Mouse (Mus musculus): ENCODE results near the gene Aldh3a1. TPM values are rescaled to one million over a fixed set of nuclear protein-coding genes. Genes with fewer than 3 reads are reported as not detected.

Gene Aldh3a1
- polyA plus RNA-seq, 1 experiment from 2014 or later: 3.4 TPM

DNA sequence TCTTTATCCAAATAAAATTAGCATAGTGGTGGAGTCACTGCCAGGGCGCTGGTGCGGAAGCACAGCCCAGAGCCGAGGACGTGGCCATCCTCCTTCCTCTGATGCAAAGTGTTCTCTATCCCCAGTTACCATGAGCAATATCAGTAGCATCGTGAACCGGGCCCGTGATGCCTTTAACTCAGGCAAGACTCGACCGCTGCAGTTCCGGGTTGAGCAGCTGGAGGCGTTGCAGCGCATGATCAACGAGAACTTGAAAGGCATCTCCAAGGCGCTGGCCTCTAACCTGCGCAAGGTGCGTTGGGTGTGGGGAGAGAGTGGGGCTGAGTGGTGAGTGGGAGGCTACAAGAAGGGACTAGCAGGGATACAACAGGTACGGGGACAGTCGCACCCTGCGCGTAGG lies 4.8 kb downstream of the Aldh3a1 start:
- no peak overlapping the region for H3K4me2 ChIP-seq (replicated peaks; ENCODE audit: low read depth)
- H3K27ac ChIP-seq (replicated peaks): no peak overlapping the region
- no peaks in the 10 kb centered on the region for H3K27me3 ChIP-seq (ENCODE audit: control insufficient read depth, insufficient read depth, low read length)
- no peak overlapping the region for H3K9ac ChIP-seq (ENCODE audit: low read length)
- peak; percentile 68 for DNase-seq (ENCODE audit: low spot score)
- no peak overlapping the region for H3K4me3 ChIP-seq (ENCODE audit: low read depth, low read length)
- H3K36me3 ChIP-seq (ENCODE audit: control insufficient read depth, insufficient read depth, low read length): no peaks in the 10 kb centered on the region
- ATAC-seq (ENCODE audit: low FRiP score, low TSS enrichment): 0 out of 2 replicates have a peak, but pooled peaks have one; percentile 11
- no peaks in the 10 kb centered on the region for H3K9me3 ChIP-seq (ENCODE audit: control insufficient read depth, low read length)
- no peak for TF ChIP-seq EP300 (optimal IDR thresholded peaks at IDR 0.05)
- peak; percentile 61 for TF ChIP-seq CTCF (IDR thresholded peaks at IDR 0.05; ENCODE audit: low read depth)
- 42% methylated on average over 20 of the region's 20 CpGs for whole genome bisulfite sequencing
- no peaks in the 10 kb centered on the region for H3K4me1 ChIP-seq (replicated peaks; ENCODE audit: control insufficient read depth, insufficient read depth)

DNA sequence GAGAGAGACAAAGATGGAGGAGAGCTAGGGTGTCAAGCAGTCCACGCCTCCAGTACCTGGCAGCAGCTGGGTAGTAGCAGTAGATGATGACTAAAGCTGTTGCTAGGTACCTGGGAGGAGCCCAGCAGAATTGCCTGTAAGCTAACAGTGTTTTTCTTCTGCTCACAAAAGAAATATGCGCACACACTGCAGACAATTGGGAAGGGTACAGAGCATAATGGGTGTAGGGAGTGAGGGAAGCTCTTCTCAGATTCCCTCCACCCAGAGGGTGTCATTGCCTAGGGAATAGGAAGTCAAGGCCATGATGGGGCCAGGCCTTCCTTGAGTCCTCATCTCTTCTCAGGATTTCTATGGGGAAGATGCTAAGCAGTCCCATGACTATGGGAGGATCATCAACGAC lies 8.6 kb downstream of the Aldh3a1 start:
- Histone ChIP-seq H3K27me3 (ENCODE audit: control insufficient read depth, insufficient read depth, low read length) (no peaks in the 10 kb centered on the region), H3K27ac (replicated peaks) (no peak overlapping the region), H3K4me2 (replicated peaks; ENCODE audit: low read depth) (no peak overlapping the region), H3K4me3 (ENCODE audit: low read depth, low read length) (no peak overlapping the region), H3K9ac (ENCODE audit: low read length) (no peak overlapping the region), H3K4me1 (replicated peaks; ENCODE audit: control insufficient read depth, insufficient read depth) (no peaks in the 10 kb centered on the region), H3K9me3 (ENCODE audit: control insufficient read depth, low read length) (no peaks in the 10 kb centered on the region), H3K36me3 (ENCODE audit: control insufficient read depth, insufficient read depth, low read length) (no peaks in the 10 kb centered on the region)
- ATAC-seq (ENCODE audit: low FRiP score, low TSS enrichment) (no peak), DNase-seq (ENCODE audit: low spot score) (no peak)
- no peak for TF ChIP-seq CTCF (IDR thresholded peaks at IDR 0.05; ENCODE audit: low read depth)
- TF ChIP-seq EP300 (optimal IDR thresholded peaks at IDR 0.05): no peak
- WGBS: 77% methylated on average over 3 of the region's 3 CpGs

DNA sequence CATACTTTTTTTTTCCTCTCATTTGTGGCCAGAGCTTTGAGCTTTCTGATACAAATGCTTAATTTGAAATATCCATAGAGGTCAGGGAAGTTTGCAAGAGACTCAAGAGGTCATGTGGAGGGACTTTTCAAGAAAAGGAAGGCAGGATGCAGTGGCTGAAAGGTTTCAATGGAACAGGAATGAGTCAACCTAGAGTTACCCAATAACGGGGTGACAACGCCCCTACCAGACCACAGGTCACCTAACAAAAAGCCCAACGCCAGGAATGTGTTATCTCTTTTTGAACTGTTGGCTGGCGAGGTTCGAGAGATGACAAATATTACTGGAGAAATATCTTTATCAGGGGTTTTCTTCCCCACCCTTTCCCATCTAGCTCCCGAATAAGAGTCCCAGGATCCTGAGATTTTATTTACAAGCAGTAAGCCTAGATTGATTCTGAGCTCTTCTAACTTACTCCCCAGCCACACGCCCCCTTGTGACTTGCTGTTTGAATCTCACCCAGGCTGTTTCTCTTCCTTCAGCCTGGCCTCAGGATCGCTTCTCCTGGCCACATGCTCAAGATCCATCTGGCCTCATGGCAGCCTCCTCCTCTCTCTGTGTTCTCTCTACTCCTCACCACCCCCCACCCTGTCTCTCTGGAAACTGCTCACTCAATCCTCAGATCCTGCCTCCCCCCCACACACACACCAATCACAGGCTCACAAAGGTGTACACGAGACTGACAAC lies 13.0 kb downstream of the Aldh3a1 start:
- Histone ChIP-seq H3K9ac (ENCODE audit: low read length) (no peak overlapping the region), H3K9me3 (ENCODE audit: control insufficient read depth, low read length) (no peaks in the 10 kb centered on the region), H3K36me3 (ENCODE audit: control insufficient read depth, insufficient read depth, low read length) (no peaks in the 10 kb centered on the region), H3K27me3 (ENCODE audit: control insufficient read depth, insufficient read depth, low read length) (no peaks in the 10 kb centered on the region), H3K27ac (replicated peaks) (no peak overlapping the region), H3K4me1 (replicated peaks; ENCODE audit: control insufficient read depth, insufficient read depth) (no peaks in the 10 kb centered on the region), H3K4me2 (replicated peaks; ENCODE audit: low read depth) (no peak overlapping the region), H3K4me3 (ENCODE audit: low read depth, low read length) (no peak overlapping the region)
- ATAC-seq (ENCODE audit: low FRiP score, low TSS enrichment): peak; percentile 58; the same call in 1 of the 2 replicates
- peak; percentile 56 for DNase-seq (ENCODE audit: low spot score)
- 36% methylated on average over 9 of the region's 9 CpGs for WGBS
- TF ChIP-seq EP300 (optimal IDR thresholded peaks at IDR 0.05) (no peak), CTCF (IDR thresholded peaks at IDR 0.05; ENCODE audit: low read depth) (peak; percentile 58)

DNA sequence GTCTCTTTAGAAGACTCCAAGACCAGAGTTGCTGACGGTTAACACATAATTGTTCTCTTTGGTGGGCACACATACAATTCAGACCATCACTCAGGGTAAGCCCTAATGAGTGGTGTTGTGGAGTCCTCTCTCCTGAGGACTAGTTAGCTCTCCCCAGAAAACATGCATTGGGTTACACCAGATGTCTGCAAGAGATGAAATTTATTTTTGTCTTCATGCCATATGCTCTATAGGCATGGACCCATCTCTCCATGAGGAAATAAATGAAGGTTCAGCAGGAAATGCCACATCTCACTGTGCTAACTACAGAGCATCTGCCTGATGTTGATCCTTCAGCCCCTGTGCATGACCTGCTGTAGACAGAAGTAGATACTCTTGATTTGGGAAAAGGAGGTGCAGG lies 14.7 kb downstream of the Aldh3a1 start:
- no peak for DNase-seq (ENCODE audit: low spot score)
- Histone ChIP-seq H3K4me3 (ENCODE audit: low read depth, low read length) (no peak overlapping the region), H3K36me3 (ENCODE audit: control insufficient read depth, insufficient read depth, low read length) (no peaks in the 10 kb centered on the region), H3K27me3 (ENCODE audit: control insufficient read depth, insufficient read depth, low read length) (no peaks in the 10 kb centered on the region), H3K9ac (ENCODE audit: low read length) (no peak overlapping the region), H3K4me1 (replicated peaks; ENCODE audit: control insufficient read depth, insufficient read depth) (peaks cover 4% of the 10 kb centered on the region; the same call in 1 of the 2 replicates), H3K4me2 (replicated peaks; ENCODE audit: low read depth) (no peak overlapping the region), H3K27ac (replicated peaks) (no peak overlapping the region), H3K9me3 (ENCODE audit: control insufficient read depth, low read length) (no peaks in the 10 kb centered on the region)
- 84% methylated on average over 1 of the region's 1 CpGs for WGBS
- TF ChIP-seq EP300 (optimal IDR thresholded peaks at IDR 0.05) (no peak), CTCF (IDR thresholded peaks at IDR 0.05; ENCODE audit: low read depth) (no peak)
- no peak for ATAC-seq (ENCODE audit: low FRiP score, low TSS enrichment)

DNA sequence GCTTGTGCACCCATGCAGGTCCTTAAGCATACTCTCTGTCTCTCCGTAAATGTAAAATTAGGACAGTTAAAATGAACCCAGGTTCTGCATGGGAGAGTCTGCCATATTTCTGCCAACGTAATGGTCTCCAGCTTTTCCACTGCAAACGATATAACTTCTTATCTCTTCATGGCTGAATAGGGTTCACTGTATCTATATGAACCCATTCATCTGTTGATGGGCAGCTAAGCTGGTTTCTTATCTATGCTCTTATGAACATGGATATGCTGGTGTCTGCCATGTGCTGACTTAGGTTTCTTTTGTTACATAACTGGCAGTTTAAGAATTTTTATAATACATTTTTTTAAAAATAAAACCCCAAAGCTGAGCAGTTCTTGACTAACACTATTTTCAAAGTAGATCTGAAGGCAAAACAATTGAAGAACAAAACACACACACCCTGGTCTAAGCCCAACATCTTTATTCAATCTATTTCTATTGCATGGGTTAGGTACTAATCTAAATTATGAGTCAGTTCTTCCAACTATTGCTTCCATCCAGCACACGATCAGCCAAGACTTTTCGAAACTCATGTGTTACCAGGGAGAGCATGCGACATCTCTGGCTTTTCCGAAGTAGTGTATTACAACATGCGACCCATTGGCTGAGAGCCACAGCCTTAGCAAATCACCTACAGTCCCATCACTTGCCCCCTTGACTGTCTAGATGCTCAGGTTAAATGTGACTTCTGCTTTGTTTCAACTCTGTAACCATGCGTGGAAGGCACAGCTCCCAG lies 15.8 kb downstream of the Aldh3a1 start:
- no peak overlapping the region for H3K9ac ChIP-seq (ENCODE audit: low read length)
- ATAC-seq (ENCODE audit: low FRiP score, low TSS enrichment) (no peak), DNase-seq (ENCODE audit: low spot score) (no peak)
- H3K9me3 ChIP-seq (ENCODE audit: control insufficient read depth, low read length): no peaks in the 10 kb centered on the region
- H3K4me3 ChIP-seq (ENCODE audit: low read depth, low read length): no peak overlapping the region
- H3K27me3 ChIP-seq (ENCODE audit: control insufficient read depth, insufficient read depth, low read length): no peaks in the 10 kb centered on the region
- no peaks in the 10 kb centered on the region for H3K36me3 ChIP-seq (ENCODE audit: control insufficient read depth, insufficient read depth, low read length)
- H3K4me1 ChIP-seq (replicated peaks; ENCODE audit: control insufficient read depth, insufficient read depth): peaks cover 4% of the 10 kb centered on the region; the same call in 1 of the 2 replicates
- no peak overlapping the region for H3K27ac ChIP-seq (replicated peaks)
- H3K4me2 ChIP-seq (replicated peaks; ENCODE audit: low read depth): no peak overlapping the region
- TF ChIP-seq EP300 (optimal IDR thresholded peaks at IDR 0.05): no peak
- WGBS: 76% methylated on average over 9 of the region's 9 CpGs

DNA sequence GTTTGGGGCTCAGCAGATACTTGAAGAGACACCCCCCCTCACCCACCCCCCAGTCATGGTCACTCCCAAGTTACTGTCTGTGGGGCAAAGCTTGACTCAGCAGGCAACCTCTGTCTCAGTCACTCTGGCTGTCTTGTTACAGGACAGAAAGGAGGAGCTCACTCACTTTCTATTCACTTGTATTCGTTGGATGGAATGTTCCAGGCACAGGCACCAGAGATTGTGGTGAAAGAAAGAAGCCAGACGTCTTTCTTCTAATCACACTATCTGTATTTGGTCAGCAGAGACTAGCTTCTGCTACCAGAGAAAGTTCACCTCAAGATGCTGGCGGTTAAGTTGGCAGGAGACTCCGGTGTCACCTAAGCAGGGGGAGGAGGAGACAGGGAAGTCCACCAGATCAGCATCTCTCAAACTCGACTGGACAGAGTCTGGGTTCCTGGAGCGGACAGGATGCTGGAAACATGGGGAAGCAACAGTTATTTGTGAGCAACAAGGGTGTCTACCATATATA lies 17.0 kb downstream of the Aldh3a1 start:
- no peak for DNase-seq (ENCODE audit: low spot score)
- Histone ChIP-seq H3K9me3 (ENCODE audit: control insufficient read depth, low read length) (no peaks in the 10 kb centered on the region), H3K4me1 (replicated peaks; ENCODE audit: control insufficient read depth, insufficient read depth) (peaks cover 4% of the 10 kb centered on the region; the same call in 1 of the 2 replicates), H3K27ac (replicated peaks) (no peak overlapping the region), H3K4me3 (ENCODE audit: low read depth, low read length) (no peak overlapping the region), H3K27me3 (ENCODE audit: control insufficient read depth, insufficient read depth, low read length) (no peaks in the 10 kb centered on the region), H3K9ac (ENCODE audit: low read length) (no peak overlapping the region), H3K36me3 (ENCODE audit: control insufficient read depth, insufficient read depth, low read length) (no peaks in the 10 kb centered on the region), H3K4me2 (replicated peaks; ENCODE audit: low read depth) (no peak overlapping the region)
- TF ChIP-seq EP300 (optimal IDR thresholded peaks at IDR 0.05) (no peak), CTCF (IDR thresholded peaks at IDR 0.05; ENCODE audit: low read depth) (no peak)
- ATAC-seq (ENCODE audit: low FRiP score, low TSS enrichment): no peak
- WGBS: 72% methylated on average over 6 of the region's 6 CpGs
